Mouse (Mus musculus) stomach, embryonic 14.5 days (tissue): ENCODE data around the gene Stip1. TPM values are rescaled to one million over a fixed set of nuclear protein-coding genes. Genes with fewer than 3 reads are reported as not detected.

Source experiments
- ATAC-seq: fragments of 200-750 bp; cut with Nextera tagmentation; 2 replicates; pipeline ENCODE4 v1.8.0; 2017; ENCODE audit warnings: low read depth, moderate TSS enrichment; ENCODE audit not compliant: insufficient number of reproducible peaks, insufficient read depth, low FRiP score
- H3K27ac ChIP-seq: fragments of 300-500 bp; sonication (generic); 2 replicates; pipeline ENCODE4 v1.5.1; 2014; ENCODE audit warnings: mild to moderate bottlenecking, low read length, moderate library complexity, mixed read lengths
- H3K27me3 ChIP-seq: fragments of 300-500 bp; sonication (generic); 2 replicates; pipeline ENCODE4 v1.6.1; 2014; ENCODE audit warnings: low read length, control low read depth, mixed read lengths; ENCODE audit not compliant: control insufficient read depth, insufficient read depth
- H3K36me3 ChIP-seq: fragments of 300-500 bp; sonication (generic); 2 replicates; pipeline ENCODE4 v1.6.1; 2014; ENCODE audit warnings: mild to moderate bottlenecking, control low read depth, low read length, moderate library complexity, mixed read lengths; ENCODE audit not compliant: control insufficient read depth, insufficient read depth
- H3K4me1 ChIP-seq: fragments of 300-500 bp; sonication (generic); 2 replicates; pipeline ENCODE4 v1.6.1; 2014; ENCODE audit warnings: low read length, control low read depth, mixed read lengths; ENCODE audit not compliant: control insufficient read depth, insufficient read depth
- H3K4me2 ChIP-seq: fragments of 300-500 bp; sonication (generic); replicated peaks from 2 replicates; pipeline ENCODE4 v1.6.1; 2014; ENCODE audit warnings: low read depth, low read length, control low read depth
- H3K4me3 ChIP-seq: fragments of 300-500 bp; sonication (generic); 2 replicates; pipeline ENCODE4 v1.5.1; 2014; ENCODE audit warnings: low read depth, low read length, control low read depth
- H3K9ac ChIP-seq: fragments of 300-500 bp; sonication (generic); replicated peaks from 2 replicates; pipeline ENCODE4 v1.6.1; 2014; ENCODE audit warnings: low read depth, mild to moderate bottlenecking, control low read depth, low read length, moderate library complexity, mixed read lengths
- H3K9me3 ChIP-seq: fragments of 300-500 bp; sonication (generic); 2 replicates; pipeline ENCODE4 v1.6.1; 2016; ENCODE audit warnings: low read depth, low read length, control low read depth; ENCODE audit not compliant: control insufficient read depth
- WGBS: fragments of 180-500 bp; shearing (Covaris S2); extraction: QIAGEN DNeasy Blood & Tissue Kit; methylation state at CpG from one replicate; pipeline ENCODE4 v1.1.7; 2014; 5-methylcytosine and 5-hydroxymethylcytosine counted together
- polyA plus RNA-seq: library from polyadenylated mRNA; unstranded; fragments of >200 nt; fragmentation: Nextera tagmentation; extraction: Ambion mirVana; gene quantifications from 2 replicates; pipeline ENCODE4 v1.2.1, GENCODE M21; 2014

The Stip1 gene
- polyA plus RNA-seq, 1 experiment from 2014 or later: 201 TPM

- H3K27me3 ChIP-seq: no peaks in the 10 kb centered on the region
- H3K27ac ChIP-seq: peak overlapping the region; percentile 95
- ATAC-seq: no peak
- 19% methylated on average over 13 of the region's 13 CpGs for WGBS
- peak overlapping the region; percentile 56 for H3K4me3 ChIP-seq
- peak overlapping the region; percentile 76 for H3K9ac ChIP-seq
- H3K36me3 ChIP-seq: no peaks in the 10 kb centered on the region; the same call in 1 of the 2 replicates
- peaks cover 10% of the 10 kb centered on the region; the same call in 1 of the 2 replicates for H3K4me1 ChIP-seq
- no peaks in the 10 kb centered on the region for H3K9me3 ChIP-seq
- peak overlapping the region; percentile 76 for H3K4me2 ChIP-seq
Observed at GRCm38 (mm10) chr19:7040637-7041130, 917 bp upstream of the Stip1 start.

- Histone ChIP-seq H3K27me3 (no peaks in the 10 kb centered on the region), H3K4me1 (peaks cover 10% of the 10 kb centered on the region; the same call in 1 of the 2 replicates), H3K9ac (peak overlapping the region; percentile 87), H3K9me3 (no peaks in the 10 kb centered on the region), H3K27ac (peak overlapping the region; percentile 85), H3K4me2 (peak overlapping the region; percentile 84), H3K36me3 (peaks cover 10% of the 10 kb centered on the region), H3K4me3 (peak overlapping the region; percentile 87)
- WGBS: 2% methylated on average over 31 of the region's 35 CpGs
- peak; percentile 1 for ATAC-seq
Observed at GRCm38 (mm10) chr19:7039088-7039720, 563 bp downstream of the Stip1 start.

- WGBS: 91% methylated on average over 5 of the region's 5 CpGs
- no peak for ATAC-seq
- H3K4me1 ChIP-seq: peaks cover 6% of the 10 kb centered on the region; the same call in 1 of the 2 replicates
- H3K9ac ChIP-seq: no peak overlapping the region
- H3K4me3 ChIP-seq: no peak overlapping the region
- H3K9me3 ChIP-seq: no peaks in the 10 kb centered on the region
- peaks cover 57% of the 10 kb centered on the region for H3K36me3 ChIP-seq
- no peaks in the 10 kb centered on the region for H3K27me3 ChIP-seq
- no peak overlapping the region for H3K4me2 ChIP-seq
- no peak overlapping the region for H3K27ac ChIP-seq
Observed at GRCm38 (mm10) chr19:7034006-7034405, 5.8 kb downstream of the Stip1 start.

DNA sequence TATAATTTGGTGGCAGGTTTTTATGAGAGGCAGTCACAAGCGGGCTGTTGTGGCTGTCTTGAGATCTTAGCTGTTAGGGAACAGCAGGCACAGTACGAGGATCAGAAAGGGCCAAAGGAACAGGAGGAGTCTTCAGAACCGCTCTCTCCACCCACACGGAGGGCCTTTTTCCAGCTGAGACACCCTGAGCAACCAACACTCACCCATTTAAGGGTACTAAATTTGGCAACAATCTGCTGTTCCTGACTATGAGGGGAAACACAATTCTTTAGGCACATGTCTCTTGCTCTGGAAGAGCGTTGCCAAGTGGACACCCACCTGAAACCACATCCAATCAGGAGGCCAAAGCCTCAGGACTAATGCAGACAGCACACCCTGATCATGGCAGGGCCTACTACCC lies 10.2 kb downstream of the Stip1 start:
- H3K27me3 ChIP-seq: no peaks in the 10 kb centered on the region
- H3K4me1 ChIP-seq: no peaks in the 10 kb centered on the region
- ATAC-seq: no peak
- 95% methylated on average over 5 of the region's 5 CpGs for WGBS
- H3K4me3 ChIP-seq: no peak overlapping the region
- H3K9me3 ChIP-seq: no peaks in the 10 kb centered on the region
- no peak overlapping the region for H3K9ac ChIP-seq
- H3K4me2 ChIP-seq: no peak overlapping the region
- no peak overlapping the region for H3K27ac ChIP-seq
- H3K36me3 ChIP-seq: peaks cover 89% of the 10 kb centered on the region

DNA sequence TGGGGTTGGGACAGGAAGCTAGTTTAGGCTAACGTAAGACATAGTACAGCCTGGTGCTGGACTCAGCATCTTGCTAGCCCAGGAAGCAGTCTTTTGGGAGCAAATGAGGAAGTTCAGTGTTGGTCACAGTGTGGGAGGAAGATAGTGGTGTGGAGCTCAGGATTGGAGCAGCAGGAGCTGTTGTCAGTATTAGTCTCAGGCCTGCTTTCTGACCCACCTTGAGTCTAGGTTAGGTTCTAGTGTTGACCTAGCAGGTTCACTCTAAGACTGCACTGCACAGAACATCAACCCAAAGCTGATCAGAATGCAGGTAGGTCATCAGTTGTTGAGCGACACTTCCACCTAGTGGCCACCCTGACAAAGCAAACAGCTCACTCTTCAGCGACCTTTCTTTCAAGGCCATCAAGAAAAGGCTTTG lies 19.5 kb downstream of the Stip1 start:
- no peak overlapping the region for H3K4me3 ChIP-seq
- peak; percentile 73; the same call in 1 of the 2 replicates for ATAC-seq
- peaks cover 58% of the 10 kb centered on the region for H3K36me3 ChIP-seq
- no peak overlapping the region for H3K27ac ChIP-seq
- H3K4me1 ChIP-seq: no peaks in the 10 kb centered on the region
- H3K9me3 ChIP-seq: no peaks in the 10 kb centered on the region
- H3K4me2 ChIP-seq: no peak overlapping the region
- no peaks in the 10 kb centered on the region for H3K27me3 ChIP-seq
- 47% methylated on average over 3 of the region's 3 CpGs for WGBS
- H3K9ac ChIP-seq: no peak overlapping the region

GRCm38 (mm10) chr19:7019191-7019590 lies 20.6 kb downstream of the Stip1 start, which contains the start of gene Fermt3:
Fermt3 (minus strand) TSS chr19:7019469.
- ATAC-seq: peak; percentile 39; the same call in 1 of the 2 replicates
- H3K36me3 ChIP-seq: peaks cover 48% of the 10 kb centered on the region
- H3K4me2 ChIP-seq: no peak within 1 kb of the TSS
- H3K27ac ChIP-seq: no peak within 1 kb of the TSS
- H3K9ac ChIP-seq: no peak within 1 kb of the TSS
- no peak within 1 kb of the TSS; the same call in 1 of the 2 replicates for H3K4me3 ChIP-seq
- WGBS: 88% methylated on average over 5 of the region's 5 CpGs
- H3K4me1 ChIP-seq: no peaks in the 10 kb centered on the region
- H3K9me3 ChIP-seq: no peaks in the 10 kb centered on the region
- H3K27me3 ChIP-seq: no peaks in the 10 kb centered on the region

- Histone ChIP-seq H3K4me2 (no peak overlapping the region), H3K27ac (no peak overlapping the region)
- ATAC-seq: no peak
Observed at GRCm38 (mm10) chr19:7018546-7018945, 21.2 kb downstream of the Stip1 start.

GRCm38 (mm10) chr19:7017541-7018457 lies 22.0 kb downstream of the Stip1 start:
- H3K36me3 ChIP-seq: peaks cover 37% of the 10 kb centered on the region
- ATAC-seq: no peak
- H3K9me3 ChIP-seq: no peaks in the 10 kb centered on the region
- no peak overlapping the region for H3K4me3 ChIP-seq
- no peak overlapping the region for H3K9ac ChIP-seq
- no peak overlapping the region for H3K27ac ChIP-seq
- no peaks in the 10 kb centered on the region for H3K27me3 ChIP-seq
- WGBS: 80% methylated on average over 12 of the region's 12 CpGs
- H3K4me2 ChIP-seq: no peak overlapping the region
- H3K4me1 ChIP-seq: no peaks in the 10 kb centered on the region

More at GRCm38 (mm10) chr19:7018546-7018945, 21.2 kb downstream of the Stip1 start:
- no peaks in the 10 kb centered on the region for H3K9me3 ChIP-seq
- no peaks in the 10 kb centered on the region for H3K4me1 ChIP-seq
- H3K36me3 ChIP-seq: peaks cover 44% of the 10 kb centered on the region
- H3K27me3 ChIP-seq: no peaks in the 10 kb centered on the region
- WGBS: 90% methylated on average over 11 of the region's 11 CpGs
- H3K4me3 ChIP-seq: no peak overlapping the region
- no peak overlapping the region for H3K9ac ChIP-seq
